Mouse (Mus musculus) myocyte (in vitro differentiated cells): ENCODE measurements around the gene Eid2b. TPM values are rescaled to one million over a fixed set of nuclear protein-coding genes. Genes with fewer than 3 reads are reported as not detected.

Experiments used
- H3K27me3 ChIP-seq: one replicate; pipeline ENCODE4 v1.6.1; 2011; ENCODE audit not compliant: control insufficient read depth, insufficient read depth, insufficient read length
- H3K36me3 ChIP-seq: one replicate; pipeline ENCODE4 v1.6.1; 2011; ENCODE audit not compliant: control insufficient read depth, insufficient read depth
- H3K4me2 ChIP-seq: one replicate; pipeline ENCODE4 v1.6.1; 2011; ENCODE audit warnings: low read depth, control low read depth
- H3K4me3 ChIP-seq: one replicate; pipeline ENCODE4 v1.5.1; 2011; ENCODE audit warnings: mild to moderate bottlenecking, control low read depth, moderate library complexity
- H3K79me2 ChIP-seq: one replicate; pipeline ENCODE4 v1.6.1; 2011; ENCODE audit not compliant: control insufficient read depth, insufficient read depth
- H3ac ChIP-seq: one replicate; pipeline ENCODE4 v1.6.1; 2011; ENCODE audit not compliant: control insufficient read depth, insufficient read length
- CEBPB ChIP-seq: IDR thresholded peaks from 2 replicates; pipeline ENCODE4 v1.6.1; 2011; ENCODE audit warnings: mild to moderate bottlenecking, moderate library complexity; ENCODE audit not compliant: poor library complexity, insufficient read depth, severe bottlenecking
- E2F4 ChIP-seq: IDR thresholded peaks from one replicate; pipeline ENCODE4 v1.6.1; 2011; ENCODE audit warnings: mild to moderate bottlenecking, control low read depth, moderate library complexity; ENCODE audit not compliant: insufficient read depth
- MAX ChIP-seq: IDR thresholded peaks from one replicate; pipeline ENCODE4 v1.6.1; 2011; ENCODE audit warnings: low read depth, mild to moderate bottlenecking, control low read depth
- MYOD1 ChIP-seq, 3 experiments: IDR thresholded peaks; one replicate each; pipeline ENCODE4 v1.6.1; 2011; ENCODE audit warnings: control low read depth in 2 of 3, low read depth in 2 of 3, mild to moderate bottlenecking in 2 of 3, moderate library complexity in 1 of 3; ENCODE audit not compliant: insufficient read length in 2 of 3, control insufficient read depth in 1 of 3
- MYOG ChIP-seq, 3 experiments: IDR thresholded peaks; one replicate each; pipeline ENCODE4 v1.6.1; 2011; ENCODE audit warnings: control low read depth in 2 of 3, low read depth in 2 of 3, mild to moderate bottlenecking in 2 of 3; ENCODE audit not compliant: insufficient read length in 2 of 3, control insufficient read depth in 1 of 3, insufficient read depth in 1 of 3
- POLR2A ChIP-seq: IDR thresholded peaks from one replicate; pipeline ENCODE4 v1.6.1; 2011; ENCODE audit warnings: low read depth, mild to moderate bottlenecking, control low read depth, moderate library complexity; ENCODE audit not compliant: insufficient read length
- POLR2AphosphoS2 ChIP-seq: IDR thresholded peaks from one replicate; pipeline ENCODE4 v1.6.1; 2011; ENCODE audit warnings: low read depth, control low read depth; ENCODE audit not compliant: insufficient read length
- REST ChIP-seq: IDR thresholded peaks from one replicate; pipeline ENCODE4 v1.6.1; 2011; ENCODE audit warnings: mild to moderate bottlenecking, control low read depth, moderate library complexity; ENCODE audit not compliant: insufficient read depth, insufficient read length
- SRF ChIP-seq: IDR thresholded peaks from one replicate; pipeline ENCODE4 v1.6.1; 2011; ENCODE audit warnings: low read depth; ENCODE audit not compliant: control insufficient read depth, insufficient read length
- TCF12 ChIP-seq: IDR thresholded peaks from one replicate; pipeline ENCODE4 v1.6.1; 2011; ENCODE audit warnings: mild to moderate bottlenecking, control low read depth; ENCODE audit not compliant: poor library complexity, insufficient read depth, severe bottlenecking
- TCF3 ChIP-seq: IDR thresholded peaks from one replicate; pipeline ENCODE4 v1.6.1; 2011; ENCODE audit warnings: low read depth, control low read depth; ENCODE audit not compliant: insufficient read length
- USF1 ChIP-seq: IDR thresholded peaks from one replicate; pipeline ENCODE4 v1.6.1; 2011; ENCODE audit warnings: low read depth, mild to moderate bottlenecking, control low read depth, moderate library complexity
- polyA plus RNA-seq: library from polyadenylated mRNA; unstranded; fragments of >200 nt; fragmentation: generic; extraction: Trizol; gene quantifications from one replicate; pipeline ENCODE4 v1.2.1, GENCODE M21; 2012; ENCODE audit warnings: missing spikeins

Gene Eid2b
- polyA plus RNA-seq, 1 experiment: 6.1 TPM

DNA sequence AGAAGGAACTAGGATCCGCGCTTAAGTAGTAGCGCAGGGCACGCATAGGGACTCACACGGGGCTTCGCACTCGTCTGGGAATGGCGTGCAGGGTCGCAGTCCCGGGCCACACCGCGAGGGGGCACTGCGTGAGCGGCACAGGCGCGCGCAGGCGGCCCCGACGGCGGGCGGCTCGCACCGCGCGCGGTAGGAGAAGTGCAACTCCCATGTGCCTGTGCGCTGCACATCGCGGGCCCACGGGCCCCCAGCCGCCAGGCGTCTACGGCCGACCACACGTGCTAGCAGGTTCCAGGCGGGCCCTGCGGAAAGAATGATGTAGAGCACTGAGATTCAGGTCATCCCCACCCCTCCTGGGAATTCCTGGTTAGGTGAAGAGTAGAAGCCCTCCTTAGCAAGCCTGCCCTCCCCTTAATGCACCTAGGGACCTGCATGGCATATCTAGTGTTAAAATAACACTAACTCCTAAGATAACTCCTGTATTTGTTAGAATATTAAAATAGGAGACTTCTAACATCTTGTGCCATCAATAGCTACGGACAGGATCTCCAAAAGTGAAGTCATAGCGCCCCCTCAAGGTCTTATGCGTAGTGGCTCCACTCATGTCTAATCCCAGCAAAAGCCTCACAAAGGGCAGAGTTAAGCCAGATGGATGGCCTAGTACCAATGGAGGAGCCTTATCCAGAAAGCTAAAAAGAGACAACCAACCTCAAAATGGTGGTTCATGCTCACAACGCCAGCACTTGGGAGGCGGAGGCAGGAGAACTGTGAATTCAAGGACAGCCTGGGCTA, 21.5 kb downstream of the Eid2b start:
- TF ChIP-seq MYOD1 (IDR thresholded peaks at IDR 0.05; ENCODE audit: control insufficient read depth in 1 of 3, insufficient read length in 2 of 3, low read depth in 2 of 3) (no peak), CEBPB (no peak), TCF12 (no peak), MAX (no peak), POLR2A (no peak), USF1 (no peak), MYOG (IDR thresholded peaks at IDR 0.05; ENCODE audit: control insufficient read depth in 1 of 3, insufficient read depth in 1 of 3, insufficient read length in 2 of 3, low read depth in 2 of 3) (no peak), REST (no peak), SRF (no peak), TCF3 (no peak), POLR2AphosphoS2 (no peak), E2F4 (no peak)
- no peaks in the 10 kb centered on the region for H3K36me3 ChIP-seq
- no peak overlapping the region for H3K4me2 ChIP-seq
- H3ac ChIP-seq: no peak overlapping the region
- H3K27me3 ChIP-seq: peaks cover 59% of the 10 kb centered on the region
- no peak overlapping the region for H3K4me3 ChIP-seq
- no peaks in the 10 kb centered on the region for H3K79me2 ChIP-seq

DNA sequence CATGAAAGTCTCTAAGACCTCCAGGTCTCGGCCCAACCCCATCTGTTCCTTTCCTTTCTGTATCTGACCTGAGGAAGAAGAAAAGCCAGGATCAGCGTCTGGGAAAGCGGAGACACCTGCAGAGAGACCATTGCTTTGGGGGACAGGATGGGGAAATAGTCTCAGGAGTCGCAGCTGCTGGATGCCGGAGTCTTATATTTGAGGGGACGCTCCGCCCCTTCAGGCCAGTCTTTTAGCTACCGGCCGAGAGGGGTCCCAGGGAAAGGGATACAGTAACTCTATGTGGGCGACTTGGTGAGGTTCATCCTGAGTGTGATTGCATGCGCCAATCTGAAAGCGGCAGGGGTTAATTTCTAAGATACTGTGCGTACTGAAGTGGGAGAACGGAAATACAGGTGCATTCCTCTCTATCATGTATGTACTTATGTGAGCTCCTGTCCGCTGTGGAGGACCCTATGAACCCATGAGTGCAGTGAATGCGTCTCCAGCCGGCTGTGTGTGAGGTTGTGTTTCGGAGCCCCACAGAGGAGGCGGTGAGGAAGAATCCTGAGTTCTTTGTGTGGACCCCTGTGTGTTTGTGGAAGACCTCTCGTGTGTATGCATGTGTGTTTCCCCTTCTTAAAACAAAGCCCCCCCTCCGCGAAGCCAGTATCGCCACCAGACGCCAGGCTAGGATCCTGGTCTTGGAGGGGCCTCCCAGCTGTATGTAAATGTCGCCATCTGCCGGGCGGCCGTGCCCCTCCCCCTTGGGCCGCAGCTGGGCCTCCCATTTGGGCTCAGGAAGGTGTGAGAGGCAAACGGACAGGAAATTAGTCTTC, 24.3 kb downstream of the Eid2b start, which contains the start of gene Dll3:
Dll3 (minus strand) TSS at position 623 of the 818 bp plus-strand sequence.
- Histone ChIP-seq H3ac (no peak within 1 kb of the TSS), H3K4me2 (no peak within 1 kb of the TSS), H3K79me2 (no peaks in the 10 kb centered on the region), H3K36me3 (no peaks in the 10 kb centered on the region), H3K4me3 (no peak within 1 kb of the TSS), H3K27me3 (peaks cover 33% of the 10 kb centered on the region)
- TF ChIP-seq MAX: no peak
- TF ChIP-seq TCF12: no peak
- TF ChIP-seq POLR2AphosphoS2: no peak
- no peak for TF ChIP-seq CEBPB
- no peak for TF ChIP-seq REST
- no peak for TF ChIP-seq MYOD1 (IDR thresholded peaks at IDR 0.05; ENCODE audit: control insufficient read depth in 1 of 3, insufficient read length in 2 of 3, low read depth in 2 of 3)
- TF ChIP-seq E2F4: no peak
- no peak for TF ChIP-seq SRF
- TF ChIP-seq POLR2A: no peak
- no peak for TF ChIP-seq MYOG (IDR thresholded peaks at IDR 0.05; ENCODE audit: control insufficient read depth in 1 of 3, insufficient read depth in 1 of 3, insufficient read length in 2 of 3, low read depth in 2 of 3)
- TF ChIP-seq USF1: no peak
- no peak for TF ChIP-seq TCF3

DNA sequence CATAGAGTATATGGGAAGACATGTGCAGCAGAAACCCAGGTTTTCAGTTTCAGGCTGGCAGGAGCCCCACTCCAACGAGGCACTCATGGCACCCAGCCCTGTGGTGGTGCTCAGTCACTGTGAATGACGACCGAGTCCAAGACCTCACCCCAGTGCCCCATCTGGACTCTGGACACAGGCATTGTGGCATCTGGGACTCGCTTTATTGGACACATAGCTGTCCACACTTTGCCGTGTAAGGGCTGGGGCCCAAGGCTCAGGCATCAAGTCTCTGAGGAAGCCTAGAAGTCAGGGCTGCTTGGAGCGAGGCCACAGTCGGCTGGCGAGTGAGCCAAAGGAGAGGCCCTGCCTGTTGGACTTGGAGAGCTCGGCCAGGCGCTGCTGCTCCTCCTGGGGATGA, 28.1 kb downstream of the Eid2b start:
- Histone ChIP-seq H3K27me3 (peaks cover 4% of the 10 kb centered on the region), H3K4me2 (no peak overlapping the region), H3K79me2 (no peaks in the 10 kb centered on the region), H3ac (no peak overlapping the region), H3K36me3 (no peaks in the 10 kb centered on the region), H3K4me3 (no peak overlapping the region)
- TF ChIP-seq MYOG (IDR thresholded peaks at IDR 0.05; ENCODE audit: control insufficient read depth in 1 of 3, insufficient read depth in 1 of 3, insufficient read length in 2 of 3, low read depth in 2 of 3) (no peak), TCF12 (no peak), TCF3 (no peak), CEBPB (no peak), USF1 (no peak), MAX (no peak), E2F4 (no peak), POLR2AphosphoS2 (no peak), POLR2A (no peak), MYOD1 (IDR thresholded peaks at IDR 0.05; ENCODE audit: control insufficient read depth in 1 of 3, insufficient read length in 2 of 3, low read depth in 2 of 3) (no peak), REST (no peak), SRF (no peak)

DNA sequence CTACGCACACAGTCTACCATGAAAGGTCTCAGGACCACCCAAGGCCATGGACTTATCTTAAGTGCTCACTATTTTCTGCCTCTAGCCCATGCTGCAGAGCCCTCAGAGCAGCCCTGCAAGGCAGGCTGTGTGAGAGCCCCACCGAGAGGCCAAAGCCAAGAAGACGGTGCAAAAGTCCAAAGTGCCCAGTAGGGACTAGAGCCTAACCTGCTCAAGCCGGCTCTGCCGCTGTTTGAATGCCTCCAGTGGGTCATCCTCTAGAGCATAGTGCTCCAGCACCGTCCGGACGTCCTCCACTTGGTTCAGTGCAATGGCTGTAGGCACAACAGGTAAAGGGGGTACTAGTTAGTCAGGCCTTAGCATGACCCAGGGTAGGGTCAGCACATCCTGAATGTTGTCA, 28.7 kb downstream of the Eid2b start:
- TF ChIP-seq E2F4: no peak
- no peaks in the 10 kb centered on the region for H3K36me3 ChIP-seq

More for the DNA sequence above, 28.7 kb downstream of the Eid2b start:
- Histone ChIP-seq H3K79me2 (peaks cover 4% of the 10 kb centered on the region), H3K4me2 (no peak overlapping the region), H3ac (no peak overlapping the region), H3K4me3 (no peak overlapping the region), H3K27me3 (peaks cover 3% of the 10 kb centered on the region)
